Mouse (Mus musculus): Measurements from ENCODE around the gene Vstm2l. TPM values are rescaled to one million over a fixed set of nuclear protein-coding genes. Genes with fewer than 3 reads are reported as not detected.

Vstm2l gene
- polyA plus RNA-seq (2015; fragmentation: Nextera tagmentation; extraction: Ambion mirVana), result 0.75 and 0.90 TPM in 2 replicates

DNA sequence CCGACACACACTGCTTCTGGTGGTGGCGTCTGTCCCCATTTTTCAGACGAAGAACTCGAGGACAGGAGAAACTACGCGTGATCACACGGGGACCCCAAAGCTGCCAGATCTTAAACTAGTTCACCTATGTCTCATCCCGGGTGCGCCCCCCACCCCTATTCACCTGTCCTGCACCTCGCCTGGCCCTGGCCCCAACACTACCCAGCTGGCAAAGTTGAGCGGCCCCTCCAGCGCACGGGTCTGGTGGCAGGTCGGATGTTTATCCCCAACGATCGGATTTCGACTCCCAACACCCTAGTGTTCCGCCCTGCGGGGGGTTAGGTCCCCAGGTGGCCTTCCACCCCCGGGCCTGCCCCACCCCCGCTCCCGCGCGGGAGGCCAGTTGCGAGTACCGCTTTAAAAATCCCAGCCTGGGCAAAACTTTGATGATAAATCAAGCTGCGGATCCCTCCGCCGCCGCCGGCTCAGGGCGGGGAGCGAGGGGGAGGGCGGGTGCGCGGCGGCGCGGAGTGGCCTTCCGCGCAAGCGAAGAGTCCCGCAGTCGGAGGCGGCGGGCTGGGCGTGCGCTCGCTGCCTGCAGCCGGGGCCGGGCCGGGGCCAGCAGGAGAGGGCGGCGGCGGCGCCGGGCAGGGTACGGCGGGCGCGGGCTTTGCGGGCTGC, at the start of gene Vstm2l:
Gene Vstm2l (plus strand): TSS at position 549 of the 660 bp plus-strand sequence.
- peak within 1 kb of the TSS; percentile 13 for H3K4me3 ChIP-seq (ENCODE audit: low read depth, low read length)
- no peak for ATAC-seq
- WGBS, result 5% methylated on average over 59 of the region's 62 CpGs

DNA sequence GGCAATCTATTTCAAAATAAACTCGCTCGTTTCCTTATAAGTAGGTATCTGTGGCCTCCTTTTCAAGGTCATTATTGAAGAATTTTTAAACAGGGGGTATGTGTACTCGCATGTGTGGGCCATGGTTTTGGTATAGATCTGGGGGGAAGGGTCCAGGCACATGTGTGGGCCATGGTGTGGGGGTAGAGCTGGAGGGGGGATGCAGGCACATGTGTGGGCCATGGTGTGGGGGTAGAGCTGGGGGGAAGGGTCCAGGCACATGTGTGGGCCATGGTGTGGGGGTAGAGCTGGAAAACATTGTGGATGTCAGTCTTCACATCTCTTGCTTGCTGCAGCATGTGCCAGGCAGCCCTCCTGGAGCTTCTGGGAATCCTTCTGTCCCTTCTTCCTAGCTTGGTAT, 47.3 kb upstream of the Vstm2l start:
- TF ChIP-seq CTCF (IDR thresholded peaks at IDR 0.05; ENCODE audit: low read depth), result no peak
- no peak overlapping the region for H3K27ac ChIP-seq (ENCODE audit: low read depth, low read length)
- 0 out of 2 replicates have a peak, but pooled peaks have one; percentile 19 for ATAC-seq
- H3K4me3 ChIP-seq (ENCODE audit: low read depth, low read length), result no peak overlapping the region
- H3K27me3 ChIP-seq (replicated peaks; ENCODE audit: control insufficient read depth, insufficient read depth, low read length), result no peaks in the 10 kb centered on the region
- H3K36me3 ChIP-seq (ENCODE audit: control insufficient read depth, insufficient read depth), result peaks cover 7% of the 10 kb centered on the region; the same call in 1 of the 2 replicates
- H3K4me2 ChIP-seq (replicated peaks; ENCODE audit: low read depth), result no peak overlapping the region
- 46% methylated on average over 3 of the region's 3 CpGs for WGBS
- H3K9ac ChIP-seq (ENCODE audit: low read depth, low read length), result no peak overlapping the region
- no peaks in the 10 kb centered on the region for H3K4me1 ChIP-seq (replicated peaks; ENCODE audit: control insufficient read depth, insufficient read depth, low read length)
- no peaks in the 10 kb centered on the region for H3K9me3 ChIP-seq (ENCODE audit: control insufficient read depth)

More for the DNA sequence above, at the start of gene Vstm2l:
- peaks cover 42% of the 10 kb centered on the region for H3K27me3 ChIP-seq (replicated peaks; ENCODE audit: control insufficient read depth, insufficient read depth, low read length)
- H3K4me1 ChIP-seq (replicated peaks; ENCODE audit: control insufficient read depth, insufficient read depth, low read length), result no peaks in the 10 kb centered on the region
- H3K36me3 ChIP-seq (ENCODE audit: control insufficient read depth, insufficient read depth), result no peaks in the 10 kb centered on the region
- H3K27ac ChIP-seq (ENCODE audit: low read depth, low read length), result no peak within 1 kb of the TSS
- H3K4me2 ChIP-seq (replicated peaks; ENCODE audit: low read depth), result peak within 1 kb of the TSS; percentile 39; the same call in 1 of the 2 replicates
- H3K9ac ChIP-seq (ENCODE audit: low read depth, low read length), result no peak within 1 kb of the TSS
- no peak for TF ChIP-seq CTCF (IDR thresholded peaks at IDR 0.05; ENCODE audit: low read depth)
- no peaks in the 10 kb centered on the region for H3K9me3 ChIP-seq (ENCODE audit: control insufficient read depth)

DNA sequence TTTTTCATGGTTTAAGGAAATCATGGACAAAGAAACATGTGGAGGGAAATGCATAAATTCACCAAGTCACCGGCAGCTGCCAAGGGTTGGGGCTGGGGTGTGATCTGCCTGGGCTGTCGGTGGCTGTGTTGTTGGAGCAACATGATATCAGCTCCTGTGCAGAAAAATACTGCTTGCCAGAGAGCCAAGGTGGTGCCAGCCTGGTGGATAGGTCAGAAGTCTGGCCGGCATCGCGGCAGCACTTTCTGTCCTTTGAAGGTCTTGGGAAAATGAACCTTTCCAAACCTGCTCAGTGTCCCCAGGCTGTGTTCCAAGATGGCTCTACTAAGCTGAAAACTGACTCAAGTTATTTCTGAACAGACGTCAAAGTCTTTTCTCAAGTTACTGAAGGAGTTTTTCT, 44.2 kb upstream of the Vstm2l start:
- no peak for ATAC-seq
- H3K9ac ChIP-seq (ENCODE audit: low read depth, low read length), result no peak overlapping the region
- no peak overlapping the region for H3K4me2 ChIP-seq (replicated peaks; ENCODE audit: low read depth)
- no peaks in the 10 kb centered on the region for H3K27me3 ChIP-seq (replicated peaks; ENCODE audit: control insufficient read depth, insufficient read depth, low read length)
- no peak for TF ChIP-seq CTCF (IDR thresholded peaks at IDR 0.05; ENCODE audit: low read depth)
- H3K4me1 ChIP-seq (replicated peaks; ENCODE audit: control insufficient read depth, insufficient read depth, low read length), result no peaks in the 10 kb centered on the region
- no peaks in the 10 kb centered on the region for H3K9me3 ChIP-seq (ENCODE audit: control insufficient read depth)
- WGBS, result 90% methylated on average over 6 of the region's 6 CpGs
- H3K4me3 ChIP-seq (ENCODE audit: low read depth, low read length), result no peak overlapping the region
- peaks cover 7% of the 10 kb centered on the region; the same call in 1 of the 2 replicates for H3K36me3 ChIP-seq (ENCODE audit: control insufficient read depth, insufficient read depth)
- H3K27ac ChIP-seq (ENCODE audit: low read depth, low read length), result no peak overlapping the region

DNA sequence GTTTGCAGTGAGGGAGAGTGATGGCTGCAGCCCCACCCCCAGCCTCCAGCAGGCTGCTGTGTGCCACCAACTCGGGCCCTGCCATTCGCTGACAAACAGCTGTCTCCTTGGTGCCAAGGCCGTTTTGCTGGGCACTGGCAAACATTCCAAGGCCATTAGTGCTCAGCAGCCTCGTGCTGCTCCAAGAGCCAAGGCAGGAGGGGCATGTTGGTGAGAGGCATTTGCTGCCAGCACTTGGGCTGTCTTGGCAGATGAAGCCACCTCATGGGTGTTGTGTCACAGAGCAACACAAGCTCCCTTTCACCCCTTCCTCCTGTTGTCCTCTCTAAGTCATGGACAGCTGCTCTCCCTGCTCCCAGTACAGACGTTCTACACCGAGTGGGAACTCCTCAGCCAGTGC, 41.2 kb upstream of the Vstm2l start:
- H3K9me3 ChIP-seq (ENCODE audit: control insufficient read depth), result no peaks in the 10 kb centered on the region
- no peak overlapping the region for H3K9ac ChIP-seq (ENCODE audit: low read depth, low read length)
- TF ChIP-seq CTCF (IDR thresholded peaks at IDR 0.05; ENCODE audit: low read depth), result no peak
- 56% methylated on average over 6 of the region's 6 CpGs for whole genome bisulfite sequencing
- ATAC-seq, result no peak
- no peak overlapping the region for H3K27ac ChIP-seq (ENCODE audit: low read depth, low read length)
- peaks cover 12% of the 10 kb centered on the region; the same call in 1 of the 2 replicates for H3K36me3 ChIP-seq (ENCODE audit: control insufficient read depth, insufficient read depth)
- no peaks in the 10 kb centered on the region for H3K4me1 ChIP-seq (replicated peaks; ENCODE audit: control insufficient read depth, insufficient read depth, low read length)
- H3K4me3 ChIP-seq (ENCODE audit: low read depth, low read length), result no peak overlapping the region
- H3K4me2 ChIP-seq (replicated peaks; ENCODE audit: low read depth), result no peak overlapping the region
- no peaks in the 10 kb centered on the region for H3K27me3 ChIP-seq (replicated peaks; ENCODE audit: control insufficient read depth, insufficient read depth, low read length)

DNA sequence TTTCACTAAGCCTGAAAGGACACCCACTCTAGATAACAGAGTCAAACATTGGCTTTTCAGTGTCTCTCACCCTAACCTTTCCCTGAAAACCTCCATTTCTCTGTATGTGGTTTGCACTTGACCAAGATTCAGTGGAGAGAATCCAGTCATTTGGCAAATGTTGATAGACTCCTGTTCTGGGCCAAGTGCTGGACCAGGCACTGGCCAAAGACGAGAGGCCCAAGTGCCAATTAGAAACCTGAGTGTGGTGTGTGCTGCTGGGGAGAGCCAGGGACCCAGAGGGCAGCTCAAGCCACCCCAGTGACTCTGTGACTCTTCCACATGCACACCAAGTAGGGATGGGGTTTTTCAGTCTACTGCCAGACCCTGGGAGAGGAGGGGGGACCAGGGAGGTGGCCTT, 40.8 kb upstream of the Vstm2l start:
- no peak overlapping the region for H3K9ac ChIP-seq (ENCODE audit: low read depth, low read length)
- H3K4me1 ChIP-seq (replicated peaks; ENCODE audit: control insufficient read depth, insufficient read depth, low read length), result no peaks in the 10 kb centered on the region
- no peak overlapping the region for H3K4me3 ChIP-seq (ENCODE audit: low read depth, low read length)
- no peaks in the 10 kb centered on the region for H3K9me3 ChIP-seq (ENCODE audit: control insufficient read depth)
- 88% methylated on average over 1 of the region's 1 CpGs for WGBS
- ATAC-seq, result no peak
- TF ChIP-seq CTCF (IDR thresholded peaks at IDR 0.05; ENCODE audit: low read depth), result no peak
- H3K27ac ChIP-seq (ENCODE audit: low read depth, low read length), result no peak overlapping the region
- peaks cover 12% of the 10 kb centered on the region; the same call in 1 of the 2 replicates for H3K36me3 ChIP-seq (ENCODE audit: control insufficient read depth, insufficient read depth)
- no peak overlapping the region for H3K4me2 ChIP-seq (replicated peaks; ENCODE audit: low read depth)
- H3K27me3 ChIP-seq (replicated peaks; ENCODE audit: control insufficient read depth, insufficient read depth, low read length), result no peaks in the 10 kb centered on the region

DNA sequence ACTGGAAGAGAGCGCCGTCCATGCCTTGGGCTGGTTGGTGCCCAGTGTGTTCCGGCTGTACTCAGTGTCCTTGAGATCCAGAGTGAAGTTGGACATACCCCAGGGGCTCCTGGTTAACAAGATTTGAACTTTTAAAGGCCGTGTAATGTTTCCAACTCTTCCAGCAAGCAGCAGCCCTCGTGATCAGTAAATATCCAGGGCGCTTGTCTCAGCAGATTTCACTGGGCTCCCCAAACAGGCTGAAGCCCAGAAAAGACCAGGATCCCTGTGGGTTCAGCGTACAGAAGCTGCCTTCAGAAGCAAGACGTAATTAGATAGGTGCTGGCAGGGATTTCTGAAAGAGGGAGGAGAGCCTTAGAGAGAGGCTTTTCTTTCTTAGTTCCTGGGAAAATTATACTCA, 39.3 kb upstream of the Vstm2l start:
- Histone ChIP-seq H3K36me3 (ENCODE audit: control insufficient read depth, insufficient read depth) (peaks cover 12% of the 10 kb centered on the region; the same call in 1 of the 2 replicates), H3K9me3 (ENCODE audit: control insufficient read depth) (no peaks in the 10 kb centered on the region), H3K9ac (ENCODE audit: low read depth, low read length) (no peak overlapping the region), H3K4me2 (replicated peaks; ENCODE audit: low read depth) (no peak overlapping the region), H3K4me1 (replicated peaks; ENCODE audit: control insufficient read depth, insufficient read depth, low read length) (no peaks in the 10 kb centered on the region), H3K27ac (ENCODE audit: low read depth, low read length) (no peak overlapping the region), H3K4me3 (ENCODE audit: low read depth, low read length) (no peak overlapping the region), H3K27me3 (replicated peaks; ENCODE audit: control insufficient read depth, insufficient read depth, low read length) (no peaks in the 10 kb centered on the region)
- ATAC-seq, result no peak
- 83% methylated on average over 8 of the region's 8 CpGs for WGBS
- no peak for TF ChIP-seq CTCF (IDR thresholded peaks at IDR 0.05; ENCODE audit: low read depth)
